Mouse (Mus musculus) stomach, postnatal 0 days (tissue): ENCODE data around the gene Snx13. TPM values are rescaled to one million over a fixed set of nuclear protein-coding genes. Genes with fewer than 3 reads are reported as not detected.

Experiments
- ATAC-seq: fragments of 200-750 bp; cut with Nextera tagmentation; 2 replicates; pipeline ENCODE4 v1.8.0; 2017; ENCODE audit not compliant: low FRiP score, low TSS enrichment
- DNase-seq: peaks from one replicate; pipeline ENCODE4 v3.0.0-alpha.2; 2016; ENCODE audit warnings: low spot score
- H3K27ac ChIP-seq: fragments of 300-500 bp; sonication (generic); replicated peaks from 2 replicates; pipeline ENCODE4 v1.5.1; 2014; ENCODE audit warnings: mild to moderate bottlenecking, control low read depth
- H3K27me3 ChIP-seq: fragments of 300-500 bp; sonication (generic); 2 replicates; pipeline ENCODE4 v1.6.1; 2014; ENCODE audit warnings: low read length; ENCODE audit not compliant: control insufficient read depth, insufficient read depth
- H3K36me3 ChIP-seq: fragments of 300-500 bp; sonication (generic); 2 replicates; pipeline ENCODE4 v1.6.1; 2014; ENCODE audit warnings: low read length, mixed read lengths; ENCODE audit not compliant: control insufficient read depth, insufficient read depth
- H3K4me1 ChIP-seq: fragments of 300-500 bp; sonication (generic); replicated peaks from 2 replicates; pipeline ENCODE4 v1.6.1; 2014; ENCODE audit warnings: antibody characterized with exemption; ENCODE audit not compliant: control insufficient read depth, insufficient read depth
- H3K4me2 ChIP-seq: fragments of 300-500 bp; sonication (generic); replicated peaks from 2 replicates; pipeline ENCODE4 v1.6.1; 2014; ENCODE audit warnings: low read depth, mild to moderate bottlenecking, control low read depth, moderate library complexity
- H3K4me3 ChIP-seq: fragments of 300-500 bp; sonication (generic); 2 replicates; pipeline ENCODE4 v1.5.1; 2014; ENCODE audit warnings: low read depth, low read length, control low read depth
- H3K9ac ChIP-seq: fragments of 300-500 bp; sonication (generic); 2 replicates; pipeline ENCODE4 v1.6.1; 2014; ENCODE audit warnings: mild to moderate bottlenecking, low read length, control low read depth, mixed read lengths
- H3K9me3 ChIP-seq: fragments of 300-500 bp; sonication (generic); 2 replicates; pipeline ENCODE4 v1.6.1; 2016; ENCODE audit warnings: low read length; ENCODE audit not compliant: control insufficient read depth
- CTCF ChIP-seq: IDR thresholded peaks from 2 replicates; pipeline ENCODE4 v1.5.1; 2016; ENCODE audit warnings: antibody characterized with exemption, low read depth, mild to moderate bottlenecking, moderate library complexity
- EP300 ChIP-seq: optimal IDR thresholded peaks from 2 replicates; pipeline ENCODE3; 2016; ENCODE audit warnings: antibody characterized with exemption
- WGBS: fragments of 180-500 bp; shearing (Covaris S2); extraction: QIAGEN DNeasy Blood & Tissue Kit; methylation state at CpG from one replicate; pipeline ENCODE4 v1.1.7; 2014; 5-methylcytosine and 5-hydroxymethylcytosine counted together
- polyA plus RNA-seq: library from polyadenylated mRNA; unstranded; fragments of >200 nt; fragmentation: Nextera tagmentation; extraction: Ambion mirVana; gene quantifications from 2 replicates; pipeline ENCODE4 v1.2.1, GENCODE M21; 2015

Snx13 gene
- polyA plus RNA-seq, 1 experiment from 2014 or later, result 16.8 TPM

- no peak overlapping the region for H3K9ac ChIP-seq
- no peaks in the 10 kb centered on the region for H3K36me3 ChIP-seq
- no peak overlapping the region for H3K4me3 ChIP-seq
- 46% methylated on average over 5 of the region's 5 CpGs for WGBS
- no peak overlapping the region for H3K4me2 ChIP-seq
- no peaks in the 10 kb centered on the region for H3K4me1 ChIP-seq
- ATAC-seq, result peak; percentile 68; the same call in 1 of the 2 replicates
- DNase-seq, result no peak
- TF ChIP-seq CTCF (no peak), EP300 (no peak)
- H3K27ac ChIP-seq, result no peak overlapping the region
- no peaks in the 10 kb centered on the region for H3K27me3 ChIP-seq
- no peaks in the 10 kb centered on the region for H3K9me3 ChIP-seq
Measured at GRCm38 (mm10) chr12:35039571-35039936, 7.4 kb upstream of the Snx13 start.

- Histone ChIP-seq H3K4me1 (no peaks in the 10 kb centered on the region), H3K36me3 (no peaks in the 10 kb centered on the region), H3K27ac (no peak overlapping the region), H3K4me3 (no peak overlapping the region), H3K9ac (no peak overlapping the region), H3K27me3 (no peaks in the 10 kb centered on the region), H3K4me2 (no peak overlapping the region), H3K9me3 (no peaks in the 10 kb centered on the region)
- WGBS, result 71% methylated on average over 8 of the region's 8 CpGs
- TF ChIP-seq EP300 (no peak), CTCF (no peak)
- ATAC-seq (no peak), DNase-seq (no peak)
Measured at GRCm38 (mm10) chr12:35041964-35042363, 5.0 kb upstream of the Snx13 start.

GRCm38 (mm10) chr12:35046310-35046998 lies 532 bp upstream of the Snx13 start:
- Histone ChIP-seq H3K9ac (peak overlapping the region; percentile 88), H3K27ac (peak overlapping the region; percentile 99), H3K9me3 (no peaks in the 10 kb centered on the region), H3K4me1 (no peaks in the 10 kb centered on the region), H3K36me3 (no peaks in the 10 kb centered on the region), H3K4me2 (peak overlapping the region; percentile 58), H3K27me3 (no peaks in the 10 kb centered on the region), H3K4me3 (peak overlapping the region; percentile 95)
- WGBS, result 1% methylated on average over 36 of the region's 36 CpGs
- ATAC-seq (peak; percentile 75), DNase-seq (no peak)
- TF ChIP-seq EP300, result no peak
- no peak for TF ChIP-seq CTCF

- peak; percentile 77 for DNase-seq
- no peaks in the 10 kb centered on the region for H3K27me3 ChIP-seq
- WGBS, result under 1% methylated on average over 65 of the region's 65 CpGs
Measured at GRCm38 (mm10) chr12:35047320-35048225, 587 bp downstream of the Snx13 start.

GRCm38 (mm10) chr12:35048891-35049290 lies 1.9 kb downstream of the Snx13 start:
- 49% methylated on average over 3 of the region's 3 CpGs for WGBS
- Histone ChIP-seq H3K4me2 (0 out of 2 replicates have a peak overlapping the region, but pooled peaks have one; percentile 1), H3K9ac (no peak overlapping the region), H3K4me1 (no peaks in the 10 kb centered on the region), H3K27me3 (no peaks in the 10 kb centered on the region), H3K27ac (no peak overlapping the region), H3K9me3 (no peaks in the 10 kb centered on the region), H3K36me3 (no peaks in the 10 kb centered on the region), H3K4me3 (no peak overlapping the region)
- ATAC-seq (no peak), DNase-seq (no peak)
- TF ChIP-seq EP300 (no peak), CTCF (no peak)

More at GRCm38 (mm10) chr12:35047320-35048225, 587 bp downstream of the Snx13 start:
- peak; percentile 80 for ATAC-seq
- peak; percentile 25 for TF ChIP-seq CTCF
- TF ChIP-seq EP300, result no peak
- Histone ChIP-seq H3K4me3 (peak overlapping the region; percentile 95), H3K4me2 (peak overlapping the region; percentile 58), H3K9me3 (no peaks in the 10 kb centered on the region), H3K9ac (peak overlapping the region; percentile 88), H3K4me1 (no peaks in the 10 kb centered on the region), H3K27ac (peak overlapping the region; percentile 99), H3K36me3 (no peaks in the 10 kb centered on the region)
